Mouse (Mus musculus): ENCODE measurements around the gene Slc40a1. TPM values are rescaled to one million over a fixed set of nuclear protein-coding genes. Genes with fewer than 3 reads are reported as not detected.
A peak's percentile ranks its signal among the peaks of the same experiment; 100 is the strongest.

The Slc40a1 gene
- polyA plus RNA-seq, 1 experiment from 2014 or later: 23.1 TPM

- TF ChIP-seq EP300 (IDR thresholded peaks at IDR 0.05) (no peak), CTCF (IDR thresholded peaks at IDR 0.05) (no peak)
- no peak overlapping the region for H3K9ac ChIP-seq (replicated peaks; ENCODE audit: low read depth)
- DNase-seq (ENCODE audit: low spot score) (no peak), ATAC-seq (no peak)
- no peak overlapping the region for H3K4me3 ChIP-seq (ENCODE audit: low read depth, low read length)
- no peak overlapping the region for H3K27ac ChIP-seq (ENCODE audit: low read length)
- no peak overlapping the region for H3K4me2 ChIP-seq (replicated peaks; ENCODE audit: low read depth, low read length)
- no peaks in the 10 kb centered on the region for H3K4me1 ChIP-seq (ENCODE audit: insufficient read depth, low read depth, low read length)
- H3K9me3 ChIP-seq (ENCODE audit: low read length): no peaks in the 10 kb centered on the region
- H3K36me3 ChIP-seq (ENCODE audit: insufficient read depth, low read length): no peaks in the 10 kb centered on the region
- no peaks in the 10 kb centered on the region for H3K27me3 ChIP-seq (replicated peaks; ENCODE audit: insufficient read depth, low read length)
- WGBS: 79% methylated on average over 3 of the region's 3 CpGs
These were observed 45.0 kb downstream of the Slc40a1 start for GRCm38 (mm10) chr1:45881228-45881832.

- DNase-seq (ENCODE audit: low spot score): no peak
- H3K27ac ChIP-seq (ENCODE audit: low read length): no peak overlapping the region
- no peaks in the 10 kb centered on the region for H3K36me3 ChIP-seq (ENCODE audit: insufficient read depth, low read length)
- no peak overlapping the region for H3K4me3 ChIP-seq (ENCODE audit: low read depth, low read length)
- no peak overlapping the region for H3K4me2 ChIP-seq (replicated peaks; ENCODE audit: low read depth, low read length)
- no peaks in the 10 kb centered on the region for H3K9me3 ChIP-seq (ENCODE audit: low read length)
- no peak for ATAC-seq
- 83% methylated on average over 3 of the region's 3 CpGs for WGBS
- no peak overlapping the region for H3K9ac ChIP-seq (replicated peaks; ENCODE audit: low read depth)
- H3K27me3 ChIP-seq (replicated peaks; ENCODE audit: insufficient read depth, low read length): no peaks in the 10 kb centered on the region
- H3K4me1 ChIP-seq (ENCODE audit: insufficient read depth, low read depth, low read length): no peaks in the 10 kb centered on the region
- TF ChIP-seq EP300 (IDR thresholded peaks at IDR 0.05): no peak
These were observed 48.9 kb downstream of the Slc40a1 start for GRCm38 (mm10) chr1:45877463-45877862.

- 87% methylated on average over 6 of the region's 6 CpGs for WGBS
- Histone ChIP-seq H3K9me3 (ENCODE audit: low read length) (no peaks in the 10 kb centered on the region), H3K4me1 (ENCODE audit: insufficient read depth, low read depth, low read length) (no peaks in the 10 kb centered on the region), H3K27me3 (replicated peaks; ENCODE audit: insufficient read depth, low read length) (peaks cover 5% of the 10 kb centered on the region; the same call in 1 of the 2 replicates), H3K4me2 (replicated peaks; ENCODE audit: low read depth, low read length) (no peak overlapping the region), H3K27ac (ENCODE audit: low read length) (no peak overlapping the region), H3K4me3 (ENCODE audit: low read depth, low read length) (no peak overlapping the region), H3K36me3 (ENCODE audit: insufficient read depth, low read length) (no peaks in the 10 kb centered on the region), H3K9ac (replicated peaks; ENCODE audit: low read depth) (no peak overlapping the region)
- TF ChIP-seq EP300 (IDR thresholded peaks at IDR 0.05): no peak
- TF ChIP-seq CTCF (IDR thresholded peaks at IDR 0.05): no peak
- DNase-seq (ENCODE audit: low spot score) (no peak), ATAC-seq (no peak)
These were observed 49.7 kb downstream of the Slc40a1 start for GRCm38 (mm10) chr1:45876450-45877198.

- no peak overlapping the region for H3K4me3 ChIP-seq (ENCODE audit: low read depth, low read length)
- no peak overlapping the region for H3K27ac ChIP-seq (ENCODE audit: low read length)
- ATAC-seq (no peak), DNase-seq (ENCODE audit: low spot score) (no peak)
- TF ChIP-seq EP300 (IDR thresholded peaks at IDR 0.05) (no peak), CTCF (IDR thresholded peaks at IDR 0.05) (no peak)
- no peaks in the 10 kb centered on the region for H3K9me3 ChIP-seq (ENCODE audit: low read length)
- no peak overlapping the region for H3K4me2 ChIP-seq (replicated peaks; ENCODE audit: low read depth, low read length)
- no peaks in the 10 kb centered on the region for H3K36me3 ChIP-seq (ENCODE audit: insufficient read depth, low read length)
- no peak overlapping the region for H3K9ac ChIP-seq (replicated peaks; ENCODE audit: low read depth)
- H3K27me3 ChIP-seq (replicated peaks; ENCODE audit: insufficient read depth, low read length): peaks cover 5% of the 10 kb centered on the region; the same call in 1 of the 2 replicates
- 71% methylated on average over 2 of the region's 2 CpGs for WGBS
- no peaks in the 10 kb centered on the region for H3K4me1 ChIP-seq (ENCODE audit: insufficient read depth, low read depth, low read length)
These were observed 50.7 kb downstream of the Slc40a1 start for GRCm38 (mm10) chr1:45875640-45876039.

GRCm38 (mm10) chr1:45873250-45873649 is 53.1 kb downstream of the Slc40a1 start:
- no peak for TF ChIP-seq EP300 (IDR thresholded peaks at IDR 0.05)
- no peak for TF ChIP-seq CTCF (IDR thresholded peaks at IDR 0.05)
- WGBS: 65% methylated on average over 2 of the region's 2 CpGs
- peaks cover 5% of the 10 kb centered on the region; the same call in 1 of the 2 replicates for H3K27me3 ChIP-seq (replicated peaks; ENCODE audit: insufficient read depth, low read length)
- no peak for DNase-seq (ENCODE audit: low spot score)
- no peak overlapping the region for H3K27ac ChIP-seq (ENCODE audit: low read length)
- ATAC-seq: no peak
- H3K4me2 ChIP-seq (replicated peaks; ENCODE audit: low read depth, low read length): no peak overlapping the region
- H3K9ac ChIP-seq (replicated peaks; ENCODE audit: low read depth): no peak overlapping the region
- no peaks in the 10 kb centered on the region for H3K4me1 ChIP-seq (ENCODE audit: insufficient read depth, low read depth, low read length)
- no peaks in the 10 kb centered on the region for H3K9me3 ChIP-seq (ENCODE audit: low read length)
- no peaks in the 10 kb centered on the region for H3K36me3 ChIP-seq (ENCODE audit: insufficient read depth, low read length)
- no peak overlapping the region for H3K4me3 ChIP-seq (ENCODE audit: low read depth, low read length)

GRCm38 (mm10) chr1:45868479-45869137 is 57.7 kb downstream of the Slc40a1 start:
- DNase-seq (ENCODE audit: low spot score): peak; percentile 37
- no peak for TF ChIP-seq CTCF (IDR thresholded peaks at IDR 0.05)
- no peak for TF ChIP-seq EP300 (IDR thresholded peaks at IDR 0.05)
- H3K9ac ChIP-seq (replicated peaks; ENCODE audit: low read depth): no peak overlapping the region
- H3K27ac ChIP-seq (ENCODE audit: low read length): no peak overlapping the region
- H3K4me1 ChIP-seq (ENCODE audit: insufficient read depth, low read depth, low read length): peaks cover 12% of the 10 kb centered on the region; the same call in 1 of the 2 replicates
- no peaks in the 10 kb centered on the region for H3K9me3 ChIP-seq (ENCODE audit: low read length)
- ATAC-seq: no peak; the same call in 1 of the 2 replicates
- no peak overlapping the region for H3K4me2 ChIP-seq (replicated peaks; ENCODE audit: low read depth, low read length)
- no peaks in the 10 kb centered on the region for H3K36me3 ChIP-seq (ENCODE audit: insufficient read depth, low read length)
- peaks cover 21% of the 10 kb centered on the region; the same call in 1 of the 2 replicates for H3K27me3 ChIP-seq (replicated peaks; ENCODE audit: insufficient read depth, low read length)
- H3K4me3 ChIP-seq (ENCODE audit: low read depth, low read length): no peak overlapping the region
- WGBS: 41% methylated on average over 3 of the region's 3 CpGs
